Mouse (Mus musculus): ENCODE results near the gene Mme.

DNA sequence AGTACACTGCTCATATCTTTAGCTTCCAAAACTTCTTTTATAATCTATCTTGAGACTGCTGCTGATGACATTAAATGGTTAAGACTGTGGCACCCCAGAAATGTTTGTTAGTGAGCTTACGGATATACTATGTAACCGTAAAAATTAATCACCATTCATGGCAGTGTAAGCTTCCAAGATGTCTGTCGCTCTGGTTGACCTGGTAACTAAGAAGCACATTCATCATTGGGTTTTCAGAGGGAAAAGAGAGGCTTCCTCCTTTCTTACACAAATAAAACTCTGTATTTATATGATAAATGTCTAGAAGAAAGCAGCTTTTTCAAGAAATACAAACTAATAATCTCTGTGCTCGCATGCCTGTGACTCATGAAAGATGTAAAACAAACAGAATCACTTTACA is 156.8 kb downstream of the Mme start:
- TF ChIP-seq CTCF (conservative IDR thresholded peaks at IDR 0.05; ENCODE audit: insufficient read depth, insufficient read length, low read depth, low read length) (no peak), POLR2A (IDR thresholded peaks at IDR 0.05; ENCODE audit: low read depth, low read length) (no peak)
